Mouse (Mus musculus) bone marrow macrophage, adult 2 months (primary cell): ENCODE results near the gene Myo1d.

Experiments
- CTCF ChIP-seq: IDR thresholded peaks from 2 replicates; pipeline ENCODE4 v1.5.1; 2012; ENCODE audit warnings: low read depth, mild to moderate bottlenecking, low read length, moderate library complexity
- POLR2A ChIP-seq: IDR thresholded peaks from 2 replicates; pipeline ENCODE4 v1.6.1; 2012; ENCODE audit warnings: mild to moderate bottlenecking, low read depth, low read length, borderline replicate concordance

- TF ChIP-seq POLR2A (no peak), CTCF (no peak)
Measured at GRCm38 (mm10) chr11:80628581-80628980, 151.2 kb downstream of the Myo1d start.
